Mouse (Mus musculus) thymus, adult 18-20 months (tissue): ENCODE data around the gene Tubb4b.

ENCODE experiments used
- DNase-seq, 2 experiments: peaks; one replicate each; pipeline ENCODE4 v3.0.0; 2022; ENCODE audit warnings: mixed read lengths in 2 of 2

Gene Tubb4b

DNA sequence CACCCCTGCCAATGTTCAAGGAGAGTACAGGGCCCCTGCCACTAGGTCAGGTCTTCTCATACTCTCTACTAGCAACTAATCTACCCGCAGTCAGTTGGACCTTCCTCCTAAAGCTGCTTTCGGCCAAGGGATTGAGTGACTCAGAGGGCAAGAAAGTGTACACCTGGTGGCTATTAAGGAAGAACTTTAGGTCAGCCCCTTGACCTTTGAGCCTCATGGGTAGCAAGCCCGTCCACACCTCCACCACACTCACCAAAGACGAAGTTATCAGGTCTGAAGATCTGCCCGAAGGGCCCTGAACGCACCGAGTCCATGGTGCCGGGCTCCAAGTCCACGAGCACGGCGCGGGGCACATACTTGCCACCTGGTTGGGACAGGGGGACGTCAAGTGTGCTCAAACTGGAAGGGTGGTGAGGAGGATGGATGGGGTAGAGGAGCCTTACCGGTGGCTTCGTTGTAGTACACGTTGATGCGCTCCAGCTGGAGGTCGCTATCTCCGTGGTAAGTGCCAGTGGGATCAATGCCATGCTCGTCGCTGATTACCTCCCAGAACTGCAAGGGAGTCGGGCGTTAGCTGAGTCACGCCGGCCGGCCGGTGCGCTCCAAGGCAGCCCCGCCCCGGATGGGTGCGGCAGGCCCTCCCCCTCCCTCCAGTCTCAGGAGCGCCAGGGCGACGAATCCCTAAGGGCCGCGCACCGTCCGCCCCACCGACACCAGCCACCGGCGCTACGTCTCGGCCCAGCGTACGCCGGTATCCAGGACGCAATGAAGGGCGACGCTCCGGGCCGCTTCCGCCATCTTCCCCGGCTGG lies 616 bp downstream of the Tubb4b start:
- peak; percentile 74 to 79 for DNase-seq

DNA sequence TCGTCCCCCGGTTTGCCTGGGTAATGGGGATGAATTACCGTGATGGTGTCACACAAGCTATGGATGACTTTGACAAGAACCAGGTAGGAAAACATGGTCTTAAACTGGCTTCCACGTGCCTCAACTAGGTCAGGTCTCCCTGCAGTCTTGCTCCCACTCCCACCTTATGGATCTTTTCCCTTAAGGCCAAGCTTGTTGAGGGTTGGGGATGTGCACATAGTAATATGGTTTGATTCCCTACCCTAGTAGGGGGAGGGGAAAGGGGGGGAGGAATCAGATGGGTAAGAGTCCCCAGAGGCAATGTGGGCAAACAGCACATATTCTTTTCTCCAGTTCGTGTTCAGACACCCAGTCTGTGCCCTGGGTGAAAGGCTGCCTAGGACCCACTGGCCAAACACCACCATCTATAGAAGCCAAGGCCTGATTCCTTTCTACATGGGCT lies 3.1 kb downstream of the Tubb4b start:
- no peak for DNase-seq

DNA sequence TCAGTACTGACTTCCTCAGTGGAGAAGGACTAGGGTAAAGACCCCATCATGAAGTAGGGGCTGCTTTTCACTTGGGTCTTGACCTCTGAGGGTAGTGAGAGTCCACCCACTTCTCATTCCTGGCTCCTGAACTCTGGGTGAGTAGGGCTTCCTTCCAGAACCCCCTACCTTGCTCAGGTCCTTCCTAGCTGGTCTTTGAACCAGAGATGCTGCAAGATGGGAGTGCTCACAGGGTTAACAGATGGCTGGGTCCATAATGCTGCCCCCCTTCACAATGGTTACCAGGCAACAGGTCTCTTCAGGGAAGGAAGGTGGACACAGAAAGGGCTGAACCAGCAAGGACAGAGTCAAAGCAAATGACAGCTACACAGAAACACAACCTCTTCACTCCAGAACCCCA lies 6.1 kb downstream of the Tubb4b start, which contains the start of gene Fam166a:
TSS of gene Fam166a (plus strand) at position 301 of the 400 bp plus-strand sequence.
- no peak for DNase-seq

DNA sequence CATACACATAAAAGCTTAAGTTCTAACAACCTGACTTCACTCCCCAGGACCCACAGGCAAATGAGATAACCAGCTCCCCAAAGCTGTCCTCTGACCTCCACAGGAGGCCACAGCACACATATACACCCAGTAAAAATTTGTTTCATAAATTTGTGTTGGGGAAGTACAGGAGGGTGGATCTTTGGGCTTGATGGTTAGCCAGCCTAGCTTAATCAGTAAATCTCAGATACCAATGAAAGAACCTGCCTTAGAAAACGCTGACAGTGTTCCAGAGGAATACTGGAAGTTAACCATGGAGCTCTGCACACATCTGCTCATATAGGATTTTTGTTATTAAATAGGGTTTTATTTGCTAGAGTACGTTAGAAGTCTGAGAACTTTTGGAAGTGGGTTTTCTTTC lies 6.8 kb downstream of the Tubb4b start:
- DNase-seq: no peak

DNA sequence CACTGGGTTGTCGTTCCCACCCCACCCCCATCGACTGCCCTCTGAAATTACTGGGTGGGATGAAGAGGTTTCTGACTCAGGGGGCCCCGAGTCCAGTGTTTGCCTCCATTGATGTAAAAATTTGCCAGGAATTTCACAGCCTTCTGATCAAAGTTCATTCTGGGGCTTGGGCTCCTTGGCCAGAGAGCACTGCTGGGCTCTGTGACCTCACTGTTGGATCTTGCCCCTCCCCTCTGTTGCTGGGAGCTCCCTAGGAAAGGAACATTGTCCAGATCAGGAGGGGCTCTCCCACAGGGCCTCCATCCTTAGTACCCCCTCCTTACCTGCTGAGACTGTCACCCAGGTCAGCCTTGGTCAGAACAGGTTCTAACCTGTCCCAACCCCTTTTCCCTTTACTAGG lies 10.1 kb downstream of the Tubb4b start, which contains the start of gene Stpg3:
TSS of gene Stpg3 (minus strand) at position 194 of the 400 bp plus-strand sequence.
- no peak for DNase-seq

DNA sequence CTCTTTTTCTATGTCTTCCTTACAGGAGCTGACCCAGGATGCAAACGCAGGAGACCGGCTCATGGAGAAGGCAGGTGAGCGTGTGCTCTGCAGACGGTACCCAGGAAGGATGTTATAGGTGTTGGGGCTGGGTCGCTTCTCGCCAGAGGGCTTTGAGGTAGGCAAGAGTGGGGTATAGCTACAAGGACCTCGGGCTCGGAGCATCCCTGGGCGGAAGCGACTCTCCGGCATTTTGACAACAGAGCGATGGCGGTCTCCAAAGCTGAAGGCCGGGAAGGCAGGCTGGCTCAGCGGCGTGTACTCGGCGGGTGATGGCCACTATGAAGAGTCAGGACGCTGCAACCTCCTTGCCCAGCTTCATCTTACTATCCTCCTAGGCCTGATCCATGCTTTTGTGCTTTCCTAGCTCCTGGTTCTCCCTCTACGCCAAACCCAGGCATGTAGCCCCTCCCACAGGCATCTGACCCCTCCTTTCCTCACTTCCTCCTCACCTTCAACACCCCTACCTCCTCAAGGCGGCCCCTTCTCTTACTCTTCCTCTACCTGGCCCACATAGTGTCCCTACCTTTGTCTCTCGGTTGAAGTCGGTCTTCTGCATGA lies 11.1 kb downstream of the Tubb4b start:
- DNase-seq: no peak

DNA sequence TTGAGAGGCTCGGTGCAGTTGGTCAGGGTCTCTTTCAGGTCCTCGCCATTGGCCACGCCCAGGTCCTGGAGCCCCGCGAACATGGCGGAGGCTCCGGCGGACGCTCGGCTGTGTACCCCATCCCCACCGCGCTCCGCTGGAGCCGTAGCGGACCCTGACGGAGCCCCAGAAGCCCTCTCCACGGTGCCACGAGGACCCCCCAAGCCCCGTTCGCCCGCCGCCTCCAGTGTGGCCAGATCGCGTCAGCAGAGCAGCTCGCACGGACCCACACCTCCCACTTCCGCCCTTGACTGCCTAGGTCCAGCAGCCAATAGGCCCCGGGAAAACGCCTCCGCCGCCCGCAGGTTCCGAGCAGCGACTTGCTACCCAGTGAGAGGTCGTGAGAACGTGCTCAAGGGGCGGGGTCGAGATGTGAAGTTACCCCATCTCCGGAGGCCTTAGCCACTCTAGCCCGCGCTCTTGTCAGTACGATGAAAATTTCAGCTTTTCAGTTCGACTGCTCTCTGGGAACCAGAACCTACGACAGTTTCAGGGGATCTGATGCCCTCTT lies 13.3 kb downstream of the Tubb4b start, which contains the start of gene Nelfb:
TSS of gene Nelfb (minus strand) at position 369 of the 550 bp plus-strand sequence.
- peak; percentile 82 to 87 for DNase-seq

DNA sequence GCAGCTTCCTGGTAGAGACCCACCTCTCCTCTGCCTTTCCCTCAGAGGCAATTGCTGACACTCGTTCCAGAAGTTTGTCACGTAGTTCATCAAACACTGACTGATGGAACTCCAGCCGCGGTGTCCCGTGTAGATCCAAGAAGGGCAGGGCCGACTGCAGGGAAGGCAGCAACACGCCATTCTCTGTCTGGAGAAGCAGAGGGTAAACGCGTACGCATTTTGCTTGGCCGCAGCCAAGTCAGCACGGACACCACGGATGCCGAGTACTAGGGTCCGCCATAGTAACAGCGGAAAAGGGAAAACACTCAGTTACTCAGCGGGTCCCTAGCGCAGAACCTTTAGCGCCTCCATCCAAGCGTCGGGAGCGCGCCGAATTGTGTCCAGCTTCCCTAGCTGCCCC lies 13.8 kb downstream of the Tubb4b start:
- DNase-seq: no peak

DNA sequence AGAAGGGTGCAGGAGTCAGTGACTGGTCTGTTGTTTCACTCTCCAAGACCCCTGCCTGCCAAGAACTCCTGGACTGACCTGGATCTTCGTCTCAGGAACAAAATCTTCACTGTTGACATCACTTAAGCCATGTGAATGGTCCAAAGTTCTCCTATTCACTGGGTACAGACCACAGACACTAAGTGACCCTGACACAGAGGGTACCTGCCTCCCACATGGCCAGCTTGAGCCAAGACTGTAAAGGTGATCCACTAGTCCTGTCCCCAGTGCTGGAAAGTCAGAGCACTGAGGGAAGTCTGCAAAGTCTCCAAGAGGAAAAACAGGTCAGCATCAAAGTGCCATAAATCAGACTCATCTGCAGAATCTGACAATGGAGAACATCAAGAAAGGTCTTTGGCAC lies 16.9 kb downstream of the Tubb4b start:
- DNase-seq: no peak

DNA sequence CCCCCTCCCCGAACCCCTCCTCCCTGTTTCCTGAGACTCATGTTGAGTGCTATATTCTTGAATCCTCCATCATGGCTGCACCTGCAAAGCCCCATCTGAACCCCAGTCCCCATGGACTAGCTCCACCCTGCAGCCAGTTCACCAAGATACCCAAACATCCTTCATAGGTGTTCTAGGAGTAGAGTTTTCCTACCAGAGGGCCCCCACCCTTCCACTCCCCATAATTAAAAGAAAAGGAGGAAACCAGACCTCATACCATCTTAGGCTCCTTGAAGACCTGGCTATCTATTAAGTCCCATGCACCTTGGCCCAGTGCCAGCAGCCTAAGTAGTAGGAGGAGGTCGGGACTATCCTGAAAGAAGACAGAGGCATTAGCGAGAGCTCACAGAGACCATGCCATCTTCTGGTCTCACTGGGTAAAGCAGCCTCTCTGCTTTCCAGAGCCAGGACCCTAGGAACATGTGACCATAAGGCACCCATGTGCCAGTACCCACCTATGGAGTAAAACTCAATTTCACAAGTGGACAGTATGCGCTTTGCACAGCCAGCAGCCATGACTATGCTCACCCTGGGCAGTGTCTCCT lies 20.8 kb downstream of the Tubb4b start:
- no peak for DNase-seq

DNA sequence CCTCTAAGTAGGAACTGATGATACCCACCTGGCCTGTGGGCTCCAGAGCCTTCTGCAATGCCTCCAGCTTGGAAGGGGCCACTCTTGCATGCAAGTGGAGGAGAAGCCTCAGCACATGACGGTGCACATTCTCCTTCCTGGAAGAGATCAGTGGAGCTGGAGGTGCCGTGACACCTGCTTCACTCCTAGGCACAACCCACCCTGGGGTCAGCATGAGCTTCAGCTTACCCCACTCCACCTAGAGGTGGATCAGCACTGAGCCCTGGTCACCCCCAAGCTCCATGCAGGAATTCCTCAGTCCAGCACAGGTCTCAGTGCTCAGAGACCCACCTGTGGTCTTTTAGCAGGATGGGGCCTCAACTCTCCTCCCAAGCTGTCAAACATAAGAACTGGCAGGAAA lies 23.9 kb downstream of the Tubb4b start:
- no peak for DNase-seq

DNA sequence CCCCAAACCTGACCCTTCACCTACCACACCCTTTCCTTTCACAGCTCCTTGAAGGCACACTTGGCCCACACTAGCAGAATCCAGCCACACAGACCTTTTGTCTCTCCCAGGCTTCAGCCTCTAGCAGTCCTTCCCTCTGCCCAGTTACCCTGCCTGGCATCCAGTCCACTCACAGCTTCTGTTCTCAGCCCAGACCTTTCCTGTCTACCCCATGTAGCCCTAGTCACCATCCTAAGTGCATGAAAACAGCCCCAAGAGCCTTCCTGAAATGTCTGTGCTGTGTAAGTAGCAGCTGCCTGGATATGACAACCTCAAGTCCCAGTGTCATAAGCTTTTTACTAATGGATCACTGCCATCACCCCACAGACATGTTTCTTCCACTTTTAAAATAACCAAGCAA lies 26.6 kb downstream of the Tubb4b start:
- DNase-seq: no peak

DNA sequence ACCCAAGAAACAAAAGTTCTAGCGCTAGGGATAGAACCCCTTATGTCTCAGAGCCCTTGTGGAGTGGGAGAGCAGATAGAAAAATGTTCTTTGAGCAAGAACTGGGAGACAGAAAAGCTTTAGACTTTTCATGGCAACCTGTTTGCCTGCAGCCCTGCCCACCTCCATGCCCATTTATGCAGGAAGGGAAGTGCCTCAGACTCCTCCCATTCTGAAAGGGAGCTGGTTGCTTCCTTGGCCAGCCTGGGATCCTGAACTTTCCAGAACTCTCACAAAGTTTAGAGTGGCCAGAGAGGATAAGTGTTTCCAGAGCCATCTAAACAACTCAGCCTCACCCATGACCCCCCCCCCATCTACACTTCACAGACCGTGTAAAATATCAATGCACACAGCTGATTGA lies 27.3 kb downstream of the Tubb4b start:
- no peak for DNase-seq

DNA sequence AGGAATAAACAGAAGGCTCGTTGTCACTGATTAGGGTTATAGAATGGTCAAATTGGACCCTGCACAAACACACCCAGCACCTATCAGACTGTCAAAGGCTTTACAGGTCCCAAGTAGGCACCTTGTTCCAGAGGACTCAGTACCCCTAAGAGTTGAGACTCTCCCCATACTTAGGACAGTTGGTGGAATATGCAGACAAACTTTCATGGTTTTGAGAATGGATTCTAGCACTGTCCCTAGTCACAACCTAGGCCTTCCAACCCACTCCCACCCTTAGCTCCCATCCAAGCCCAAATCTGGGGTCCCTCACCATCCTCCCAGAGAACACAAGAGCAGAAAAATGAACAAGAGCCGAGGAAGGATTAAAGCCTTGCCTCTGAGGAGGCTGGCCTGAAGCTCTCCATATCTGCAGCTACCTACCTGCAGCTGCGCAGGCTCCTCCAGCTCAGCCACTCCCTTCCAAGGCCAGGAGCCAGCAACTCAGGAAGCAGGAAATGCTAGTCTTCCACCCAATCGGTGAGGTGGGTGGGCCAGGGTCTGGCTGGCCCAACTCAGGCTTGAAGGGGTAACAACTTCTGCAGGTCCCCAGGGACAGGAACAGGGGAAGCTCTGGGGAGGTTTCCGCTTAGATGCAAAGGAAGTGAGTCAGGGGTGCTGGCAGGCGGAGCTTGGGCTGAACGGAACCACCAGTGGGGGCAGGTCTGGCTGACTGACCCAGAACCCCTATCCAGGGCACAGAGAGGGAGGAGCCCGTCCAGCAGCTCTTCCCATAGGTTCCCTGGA lies 28.1 kb downstream of the Tubb4b start, which contains the start of gene Tor4a:
TSS of gene Tor4a (minus strand) at position 715 of the 783 bp plus-strand sequence.
- DNase-seq: peak; percentile 68 to 84

DNA sequence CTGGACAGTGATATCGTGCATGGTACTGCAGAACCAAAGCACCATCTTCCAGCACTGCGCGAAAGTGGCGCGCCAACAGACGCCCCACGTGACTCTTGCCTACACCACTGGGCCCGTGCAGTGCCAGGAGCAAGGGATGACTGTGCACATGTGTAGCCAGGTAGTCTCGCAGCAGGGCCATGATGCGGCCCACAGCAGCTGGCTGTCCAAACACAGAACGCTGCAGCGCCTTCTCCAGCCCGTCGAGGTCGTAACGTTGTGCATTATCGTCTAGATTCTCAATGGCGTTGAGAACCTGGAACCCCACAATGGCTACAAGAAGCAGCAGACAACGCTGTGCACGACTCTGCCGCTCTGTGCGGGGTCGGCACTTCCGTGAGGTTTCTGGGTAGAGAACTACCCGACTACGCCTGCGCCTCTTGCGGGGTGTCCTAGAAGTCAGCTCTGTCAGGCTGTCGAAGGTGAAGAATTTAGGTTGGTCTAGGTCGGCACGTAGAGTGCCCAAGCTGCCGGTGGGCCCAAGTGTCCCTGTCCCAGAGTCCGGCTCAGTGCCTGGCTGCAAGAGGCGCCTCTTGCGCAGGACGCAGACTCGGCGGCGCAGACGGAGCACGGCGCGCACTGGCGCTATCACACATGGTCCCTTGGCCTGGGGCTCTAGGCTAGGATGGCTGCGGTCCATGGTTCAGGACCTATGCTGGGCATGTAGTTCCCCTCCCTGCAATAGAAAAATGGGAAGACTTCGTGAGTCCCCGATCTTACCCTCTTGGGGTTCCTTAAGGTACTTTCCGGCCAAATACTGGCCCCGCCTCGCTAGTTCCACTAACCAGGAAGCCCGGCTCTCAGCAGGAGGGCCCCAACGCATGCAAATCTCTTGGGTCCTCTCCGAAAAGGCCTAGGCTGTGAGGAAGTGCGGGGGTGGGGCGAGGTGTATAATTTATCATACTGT lies 29.0 kb downstream of the Tubb4b start:
- peak; percentile 62 to 79 for DNase-seq

DNA sequence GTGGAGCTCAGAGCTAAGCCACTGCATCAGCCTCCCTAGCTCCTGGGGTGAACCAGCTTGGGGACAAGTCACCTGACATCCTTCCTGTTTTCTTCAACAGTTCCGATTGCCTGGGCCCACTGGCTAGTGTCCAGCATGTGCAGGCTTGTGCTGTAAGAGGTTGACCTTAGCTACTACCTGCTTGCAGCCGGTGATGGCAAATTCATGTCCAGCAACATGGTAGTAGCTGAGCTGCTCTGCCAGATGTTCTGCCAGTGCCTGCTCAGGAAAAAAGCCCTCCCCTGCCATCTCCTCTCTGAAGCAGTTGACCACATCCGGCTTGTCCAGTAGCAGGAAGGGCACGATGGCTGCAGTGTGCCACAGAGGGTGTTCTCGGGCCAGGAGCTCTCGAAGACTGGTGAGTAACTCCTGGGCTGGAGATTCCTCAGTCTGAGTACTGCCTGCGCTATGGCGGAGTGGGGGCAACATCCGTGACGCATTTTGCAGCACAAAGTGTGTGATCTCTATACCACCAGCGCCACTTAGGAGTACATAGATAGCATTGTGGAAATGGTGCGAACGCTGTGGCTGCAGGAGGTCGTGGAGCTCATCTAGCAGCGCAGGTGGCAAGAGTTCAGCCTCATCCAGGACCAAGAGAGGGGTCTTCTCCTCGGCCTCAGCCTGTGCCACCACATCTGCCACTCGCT lies 29.9 kb downstream of the Tubb4b start:
- DNase-seq: peak; percentile 26 to 41

DNA sequence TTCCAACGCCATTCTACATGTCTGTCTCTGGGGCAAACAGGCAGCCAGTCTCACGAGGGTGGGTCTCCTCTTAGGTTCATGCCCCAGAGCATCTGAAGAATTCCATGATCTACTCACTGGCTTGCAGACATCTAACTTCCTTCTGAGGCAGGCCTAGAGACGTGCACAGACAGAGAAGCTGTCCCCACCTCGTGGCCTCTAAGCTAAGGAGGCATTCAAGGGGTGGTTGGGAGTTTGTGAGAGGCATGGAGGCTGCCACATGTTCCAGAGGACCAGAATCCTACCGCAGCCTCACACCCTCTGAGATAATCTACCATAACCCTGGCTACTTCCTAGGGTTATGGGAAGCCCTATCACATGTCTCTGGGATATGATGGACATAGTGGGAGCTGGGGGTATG lies 30.5 kb downstream of the Tubb4b start:
- no peak for DNase-seq

DNA sequence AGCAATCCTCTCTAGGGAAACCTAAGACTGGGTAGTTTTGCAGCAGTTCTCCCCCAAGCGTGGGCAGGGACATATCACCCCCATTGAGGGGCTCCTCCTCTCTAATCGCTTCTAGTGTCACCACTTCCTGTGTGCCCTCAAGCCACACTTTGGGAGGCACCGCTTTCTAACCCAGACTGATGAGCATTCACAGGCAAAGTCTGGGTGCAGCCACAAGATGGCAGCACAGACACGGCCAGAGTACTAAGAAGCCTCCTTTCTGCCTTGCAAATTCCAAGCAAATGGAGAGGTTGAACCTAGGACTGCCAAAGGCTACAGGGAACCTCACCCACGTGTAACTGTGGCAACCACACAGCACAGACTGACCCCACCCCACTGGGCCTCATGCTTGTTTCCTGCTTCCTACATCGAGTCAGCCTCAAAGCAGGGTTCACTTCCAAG lies 31.2 kb downstream of the Tubb4b start:
- DNase-seq: peak; percentile 62 to 79

DNA sequence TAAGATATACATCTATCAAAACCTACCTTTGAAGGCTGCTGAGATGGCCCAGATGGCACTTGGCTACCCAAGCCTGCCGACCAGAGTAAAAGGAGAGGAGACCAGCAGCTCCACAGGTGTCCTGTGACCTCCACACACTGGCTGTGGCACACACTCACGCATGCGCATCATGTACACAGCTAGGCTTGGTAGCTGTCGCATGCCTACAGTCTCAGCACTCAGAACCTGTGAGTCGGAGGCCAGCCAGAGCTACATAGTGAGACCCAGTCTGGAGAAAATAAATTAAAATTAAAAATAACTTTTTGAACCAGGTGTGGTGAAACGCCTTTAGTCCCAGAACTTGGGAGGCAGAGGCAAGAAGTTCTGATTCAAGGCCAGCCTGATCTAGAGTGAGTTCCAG lies 36.7 kb downstream of the Tubb4b start:
- DNase-seq: no peak

DNA sequence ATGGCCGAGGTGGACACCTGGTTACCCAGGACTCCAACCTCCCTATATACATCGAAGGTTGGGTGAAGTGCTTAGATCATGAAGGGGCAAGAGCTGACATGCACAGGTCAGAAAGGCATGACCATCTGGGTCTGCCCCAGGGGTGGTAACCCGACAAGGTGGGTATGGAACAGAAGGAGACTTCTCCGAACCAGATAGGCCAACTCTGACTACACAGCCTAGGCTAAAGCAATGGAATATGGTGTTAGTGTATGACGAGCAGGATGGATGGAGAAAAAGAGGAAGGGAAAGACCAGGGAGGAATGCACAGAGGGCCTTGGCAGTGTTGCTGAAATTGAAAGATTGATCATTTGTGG lies 37.9 kb downstream of the Tubb4b start:
- no peak for DNase-seq
